Mouse (Mus musculus) midbrain, embryonic 10.5 days (tissue): ENCODE measurements around the gene Ppif. TPM values are rescaled to one million over a fixed set of nuclear protein-coding genes. Genes with fewer than 3 reads are reported as not detected.
A peak's percentile ranks its signal among the peaks of the same experiment; 100 is the strongest.

Experiments used
- DNase-seq: peaks from one replicate; pipeline ENCODE4 v3.0.0-alpha.2; 2017; ENCODE audit warnings: low spot score
- H3K27ac ChIP-seq: fragments of 300-500 bp; sonication (generic); replicated peaks from 2 replicates; pipeline ENCODE4 v1.5.1; 2016; ENCODE audit warnings: mild to moderate bottlenecking
- H3K27me3 ChIP-seq: fragments of 300-500 bp; sonication (generic); 2 replicates; pipeline ENCODE4 v1.6.1; 2016; ENCODE audit warnings: low read depth, mild to moderate bottlenecking; ENCODE audit not compliant: poor library complexity, severe bottlenecking
- H3K36me3 ChIP-seq: fragments of 300-500 bp; sonication (generic); 2 replicates; pipeline ENCODE4 v1.6.1; 2016; ENCODE audit warnings: mild to moderate bottlenecking, moderate library complexity
- H3K4me1 ChIP-seq: fragments of 300-500 bp; sonication (generic); 2 replicates; pipeline ENCODE4 v1.6.1; 2016
- H3K4me3 ChIP-seq: fragments of 300-500 bp; sonication (generic); 2 replicates; pipeline ENCODE4 v1.5.1; 2016; ENCODE audit warnings: mild to moderate bottlenecking, moderate library complexity
- H3K9me3 ChIP-seq: fragments of 300-500 bp; sonication (generic); replicated peaks from 2 replicates; pipeline ENCODE4 v1.6.1; 2016; ENCODE audit warnings: mild to moderate bottlenecking
- WGBS: fragments of 180-500 bp; shearing (Covaris S2); methylation state at CpG from one replicate; pipeline ENCODE4 v1.1.7; 2016; 5-methylcytosine and 5-hydroxymethylcytosine counted together
- polyA plus RNA-seq: library from polyadenylated mRNA; unstranded; fragments of >200 nt; fragmentation: Nextera tagmentation; extraction: Ambion mirVana; gene quantifications from 2 replicates; pipeline ENCODE4 v1.2.1, GENCODE M21; 2016

Ppif gene
- polyA plus RNA-seq, 1 experiment from 2014 or later = 56.1 TPM

DNA sequence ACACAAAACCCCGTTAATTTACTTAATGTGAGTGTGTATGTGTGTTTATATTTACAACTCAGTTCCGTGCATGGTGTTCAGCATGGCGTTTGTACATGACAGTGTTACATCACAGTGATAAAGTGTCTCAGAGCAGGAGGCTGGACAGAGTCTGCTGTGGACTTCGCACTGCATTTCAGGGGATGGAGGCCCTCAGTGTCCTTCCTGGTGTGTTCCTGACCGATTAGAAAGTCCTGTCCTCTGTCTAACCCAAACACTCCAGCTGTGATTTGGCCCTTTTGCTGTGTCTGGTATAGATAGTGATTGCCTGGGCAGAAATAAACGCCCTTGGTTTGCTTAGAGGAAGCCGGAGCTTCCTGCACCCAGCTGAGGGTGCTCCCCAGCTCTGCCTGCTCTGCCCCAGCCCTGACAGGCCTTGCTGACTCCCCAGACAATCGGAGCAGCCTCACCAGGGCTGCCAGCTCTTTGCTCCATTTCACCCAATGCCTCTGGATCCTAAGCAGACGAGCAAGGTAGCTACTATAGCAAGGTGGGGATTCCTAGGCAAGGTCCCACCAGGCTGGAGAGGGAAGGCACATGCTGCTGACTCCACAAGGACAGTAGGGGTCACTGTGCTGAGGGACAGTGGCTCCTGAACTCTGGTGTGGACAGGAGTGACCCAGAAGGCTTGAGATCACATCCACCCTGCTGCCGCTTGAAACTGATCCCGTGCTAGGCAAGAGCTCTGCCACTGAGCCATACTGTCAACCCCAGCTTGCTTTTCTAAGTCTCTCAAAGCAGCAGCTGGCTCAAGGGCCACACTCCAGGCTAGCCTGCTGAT, 51.6 kb downstream of the Ppif start:
- WGBS = 72% methylated on average over 11 of the region's 11 CpGs
- DNase-seq = no peak
- no peaks in the 10 kb centered on the region for H3K27me3 ChIP-seq
- no peaks in the 10 kb centered on the region for H3K9me3 ChIP-seq
- H3K27ac ChIP-seq = no peak overlapping the region
- peaks cover 13% of the 10 kb centered on the region for H3K4me1 ChIP-seq
- no peak overlapping the region for H3K4me3 ChIP-seq
- H3K36me3 ChIP-seq = no peaks in the 10 kb centered on the region

DNA sequence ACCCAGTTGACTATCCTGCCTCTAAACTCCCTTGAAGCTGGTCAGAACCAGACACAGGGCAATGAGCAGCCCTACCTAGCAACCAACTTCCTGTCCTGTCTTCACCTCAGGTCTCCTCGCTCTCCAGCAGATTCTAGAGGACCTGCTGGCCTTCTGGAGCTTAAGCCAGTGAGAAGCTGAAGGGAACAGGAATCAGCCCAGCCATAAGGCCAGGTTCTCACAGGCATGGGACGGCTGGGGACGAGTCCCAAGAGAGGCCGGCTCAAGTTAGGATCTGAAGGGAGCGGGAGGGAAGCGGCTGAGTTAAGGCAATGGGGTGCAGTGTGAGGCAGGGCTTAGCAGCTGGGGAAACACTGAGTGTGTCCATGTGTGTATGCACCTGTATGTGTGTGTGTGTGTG, 52.4 kb downstream of the Ppif start:
- no peak for DNase-seq
- Histone ChIP-seq H3K36me3 (no peaks in the 10 kb centered on the region), H3K4me3 (no peak overlapping the region), H3K27me3 (no peaks in the 10 kb centered on the region), H3K9me3 (no peaks in the 10 kb centered on the region), H3K27ac (no peak overlapping the region), H3K4me1 (peaks cover 13% of the 10 kb centered on the region)
- 88% methylated on average over 6 of the region's 6 CpGs for WGBS

DNA sequence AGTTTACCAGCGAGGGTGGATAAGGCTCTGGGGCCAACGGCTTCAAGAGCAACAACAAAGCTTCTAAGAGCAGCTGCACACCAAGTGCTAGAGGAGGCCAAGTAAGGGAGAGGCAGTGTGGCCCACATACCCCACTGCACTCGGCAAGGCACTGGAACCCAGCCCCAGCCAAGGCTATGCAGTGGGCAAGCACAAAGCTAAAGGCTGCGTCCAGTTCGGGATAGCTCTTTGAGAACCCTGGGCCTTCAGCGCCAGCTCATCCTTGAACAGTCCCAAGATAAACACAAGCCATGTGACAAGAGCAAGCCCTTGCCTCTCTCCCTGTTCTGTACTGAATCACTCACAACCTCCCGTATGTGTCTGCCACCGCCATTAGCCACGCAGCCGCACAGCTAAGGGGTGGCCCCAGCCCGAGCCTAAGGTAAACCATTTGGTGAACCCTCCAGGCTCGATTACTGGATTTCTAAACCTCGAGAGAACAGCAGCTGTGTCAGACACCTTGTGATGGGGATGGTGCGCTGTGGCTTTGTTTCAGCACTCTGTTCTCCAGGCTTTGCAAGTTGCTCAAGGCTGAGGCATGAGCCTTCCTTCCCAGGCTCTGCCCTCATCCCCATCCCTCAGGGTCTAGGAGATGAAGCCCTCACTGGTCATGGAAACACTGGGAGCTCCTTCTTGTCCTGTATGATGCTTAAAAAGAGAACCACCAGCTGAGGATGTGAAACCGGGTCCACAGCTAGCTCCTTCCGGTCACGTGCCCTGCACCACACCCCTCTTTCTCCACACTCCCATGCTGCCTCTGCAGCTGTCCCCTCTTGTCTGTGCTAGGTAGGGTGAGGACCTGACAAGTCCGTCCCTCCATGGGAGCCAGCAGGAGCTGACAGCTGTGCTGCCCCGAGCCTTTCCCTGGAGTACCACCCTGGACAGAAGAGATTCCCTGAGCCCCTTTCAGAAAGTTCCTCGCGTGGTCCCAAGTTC, 53.3 kb downstream of the Ppif start:
- WGBS = 83% methylated on average over 21 of the region's 21 CpGs
- Histone ChIP-seq H3K27ac (no peak overlapping the region), H3K36me3 (no peaks in the 10 kb centered on the region), H3K9me3 (no peaks in the 10 kb centered on the region), H3K27me3 (no peaks in the 10 kb centered on the region), H3K4me3 (no peak overlapping the region), H3K4me1 (peaks cover 13% of the 10 kb centered on the region)
- no peak for DNase-seq

DNA sequence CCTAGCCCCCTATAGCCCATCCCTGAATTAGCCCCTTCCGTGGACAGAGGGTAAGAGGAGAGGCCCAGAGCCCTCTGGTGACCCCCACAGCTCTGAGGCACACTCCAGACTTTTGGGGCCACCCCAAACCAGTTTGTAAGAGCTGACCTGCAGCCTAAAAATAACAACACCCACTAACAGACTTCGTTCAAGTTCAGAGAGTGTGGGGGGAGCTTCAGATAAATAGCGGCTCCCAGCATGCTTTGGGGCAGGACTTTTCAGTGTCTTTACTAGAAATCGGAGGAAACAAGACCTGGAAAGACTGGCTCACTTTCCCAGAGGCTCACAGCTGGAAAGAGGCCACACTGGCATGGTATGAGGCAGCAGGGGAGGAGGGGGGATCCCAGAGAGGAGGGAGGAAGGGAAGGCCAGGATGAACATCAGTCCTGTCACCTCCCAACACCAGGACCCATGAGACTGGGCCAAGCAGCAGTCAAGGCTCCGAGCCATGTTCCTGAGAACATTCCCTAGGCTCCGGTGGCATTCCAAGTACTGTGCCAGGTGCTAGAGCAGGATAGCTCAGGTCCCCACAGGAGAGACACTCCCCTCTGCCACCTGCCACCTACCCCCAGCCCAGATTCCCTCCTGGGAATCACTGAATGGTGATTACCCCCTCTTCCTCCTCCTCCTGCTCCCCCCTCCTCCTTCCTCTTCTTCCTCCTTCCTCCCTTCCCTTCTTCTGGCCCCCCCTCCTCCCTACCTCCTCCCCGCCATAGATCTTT, 54.2 kb downstream of the Ppif start:
- DNase-seq = no peak

DNA sequence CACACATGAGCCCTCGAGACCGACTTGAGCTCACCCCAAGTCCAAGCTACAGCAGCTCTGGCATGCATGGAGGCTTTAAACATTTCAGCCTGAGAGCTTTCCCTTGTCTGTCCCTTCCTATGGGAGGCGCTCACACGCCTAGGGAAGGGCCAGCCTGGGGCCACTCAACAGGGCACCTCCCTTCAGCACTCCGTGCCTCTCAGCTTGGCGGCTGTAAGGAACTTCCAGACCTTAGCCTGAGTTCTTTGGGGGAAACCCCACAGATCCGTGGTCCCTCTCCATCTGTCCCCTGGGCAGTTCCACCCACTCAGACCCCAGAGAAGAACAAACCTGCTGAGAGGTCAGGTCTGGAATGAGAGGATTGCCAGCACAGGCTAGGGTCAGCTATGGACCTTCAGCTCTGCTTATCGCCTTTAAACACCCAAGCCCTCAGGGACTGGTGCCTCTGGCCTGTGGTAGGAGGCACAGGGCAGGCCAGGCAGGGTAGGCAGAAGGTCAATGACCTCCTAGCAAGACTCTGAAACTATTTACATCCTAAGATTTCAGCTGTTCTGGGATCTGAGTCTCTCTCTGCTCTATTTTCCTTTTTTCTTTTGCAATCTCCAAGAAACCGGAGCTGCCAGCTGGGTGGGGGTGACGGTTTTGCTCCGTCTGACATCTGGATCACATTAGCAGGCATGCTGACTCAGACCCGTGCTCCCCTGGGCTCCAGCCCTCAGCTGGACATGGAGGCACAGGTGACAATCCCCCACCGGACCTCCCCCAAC, 55.4 kb downstream of the Ppif start:
- 0 out of 2 replicates have a peak overlapping the region, but pooled peaks have one; percentile 14 for H3K27ac ChIP-seq

More for the DNA sequence above, 54.2 kb downstream of the Ppif start:
- no peak overlapping the region for H3K4me3 ChIP-seq
- WGBS = 80% methylated on average over 7 of the region's 7 CpGs
- 0 out of 2 replicates have a peak overlapping the region, but pooled peaks have one; percentile 7 for H3K27ac ChIP-seq
- H3K36me3 ChIP-seq = no peaks in the 10 kb centered on the region
- H3K27me3 ChIP-seq = no peaks in the 10 kb centered on the region
- peaks cover 15% of the 10 kb centered on the region for H3K4me1 ChIP-seq
- no peaks in the 10 kb centered on the region for H3K9me3 ChIP-seq

More for the DNA sequence above, 55.4 kb downstream of the Ppif start:
- whole genome bisulfite sequencing = 52% methylated on average over 13 of the region's 13 CpGs
- H3K4me3 ChIP-seq = no peak overlapping the region
- no peaks in the 10 kb centered on the region for H3K9me3 ChIP-seq
- H3K27me3 ChIP-seq = no peaks in the 10 kb centered on the region
- no peaks in the 10 kb centered on the region for H3K36me3 ChIP-seq
- DNase-seq = no peak
- peaks cover 17% of the 10 kb centered on the region for H3K4me1 ChIP-seq

Other genes with a start within 250 kb of the Ppif start
- 42.2 and 55.8 TPM in 2 replicates for gene Zmiz1, start 235.0 kb upstream of the Ppif start, polyA plus RNA-seq
- 6.4 and 9.9 TPM in 2 replicates for gene Zcchc24, start 74.9 kb downstream of the Ppif start, polyA plus RNA-seq
- gene Anxa11, start 148.0 kb downstream of the Ppif start, polyA plus RNA-seq = 3.3 and 3.9 TPM in 2 replicates
- gene Plac9a, start 208.9 kb downstream of the Ppif start, polyA plus RNA-seq = not detected in 2 replicates
- 1.6 and 3.7 TPM in 2 replicates for gene Tmem254a, start 233.5 kb downstream of the Ppif start, polyA plus RNA-seq
- not detected in 2 replicates for gene Cphx1, start 244.2 kb downstream of the Ppif start, polyA plus RNA-seq